Mouse (Mus musculus): ENCODE results near the gene Metap2.

GRCm38 (mm10) chr10:93938844-93939271 lies 42.0 kb upstream of the Metap2 start:
- no peak for TF ChIP-seq CTCF (IDR thresholded peaks at IDR 0.05; ENCODE audit: control insufficient read depth, insufficient read depth, low read length)
- TF ChIP-seq POLR2A (IDR thresholded peaks at IDR 0.05; ENCODE audit: borderline replicate concordance, control insufficient read depth, low read depth, low read length), result no peak
